Mouse (Mus musculus) CD4-positive, CD25-positive, alpha-beta regulatory T cell, adult 4 months (primary cell): ENCODE data around the gene Zfp281. TPM values are rescaled to one million over a fixed set of nuclear protein-coding genes. Genes with fewer than 3 reads are reported as not detected.
A peak's percentile ranks its signal among the peaks of the same experiment; 100 is the strongest.

ENCODE experiments used
- ATAC-seq: one replicate; pipeline ENCODE4 v1.8.0; 2017
- polyA plus RNA-seq, 2 experiments: library from polyadenylated mRNA; unstranded; fragments of 100-300 nt; shearing (Covaris generic); gene quantifications; one replicate each; pipeline ENCODE4 v1.2.1; 2017

The Zfp281 gene
- polyA plus RNA-seq, 2 experiments from 2014 or later = 18.5 to 32.8 TPM

- ATAC-seq = no peak
Observed at GRCm38 (mm10) chr1:136659337-136659736, 34.6 kb downstream of the Zfp281 start.

DNA sequence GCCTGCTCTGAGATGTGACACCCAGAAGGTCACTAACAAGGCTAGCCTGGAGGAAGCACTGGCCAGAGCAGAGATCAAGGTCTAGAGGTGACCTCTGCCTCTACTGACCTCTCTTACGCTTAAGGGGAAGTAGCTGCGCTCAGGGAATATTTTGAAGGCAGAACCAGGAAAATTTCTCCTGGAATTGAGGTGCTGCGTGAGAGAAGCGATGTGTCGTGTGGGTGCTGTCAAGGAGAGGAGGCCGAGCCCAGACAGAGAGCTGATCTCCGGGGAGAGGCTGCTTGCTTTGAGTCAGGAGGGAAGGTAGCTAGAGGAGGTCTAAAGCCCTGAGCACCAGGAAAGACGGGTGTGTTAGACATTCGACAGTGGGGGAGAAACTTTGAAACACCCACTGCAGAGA lies 35.2 kb downstream of the Zfp281 start:
- no peak for ATAC-seq

GRCm38 (mm10) chr1:136661511-136661910 lies 36.8 kb downstream of the Zfp281 start:
- ATAC-seq = no peak

- ATAC-seq = no peak
Observed at GRCm38 (mm10) chr1:136661939-136662563, 37.4 kb downstream of the Zfp281 start.

GRCm38 (mm10) chr1:136664921-136665582 lies 40.4 kb downstream of the Zfp281 start:
- no peak for ATAC-seq

- no peak for ATAC-seq
Observed at GRCm38 (mm10) chr1:136666513-136666912, 41.8 kb downstream of the Zfp281 start.

DNA sequence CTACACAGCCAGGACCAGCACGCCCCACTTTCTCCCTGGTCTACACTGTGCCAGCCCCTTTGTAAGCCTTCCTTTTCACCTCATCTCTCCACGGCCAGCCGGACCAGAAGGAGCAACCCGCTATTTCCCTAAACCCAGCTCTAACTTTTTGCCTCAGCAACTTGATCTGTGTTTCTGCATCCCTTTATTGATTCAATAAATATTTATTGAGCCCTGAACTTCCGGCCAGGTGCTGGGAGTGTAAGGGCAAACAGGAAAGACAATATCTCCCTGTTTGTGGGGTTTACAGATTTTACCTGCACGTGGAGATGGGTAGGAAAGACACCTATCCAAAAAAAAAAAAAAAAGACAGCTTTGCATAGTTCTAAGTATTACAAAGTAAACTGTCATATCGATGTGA lies 45.2 kb downstream of the Zfp281 start:
- no peak for ATAC-seq

- no peak for ATAC-seq
Observed at GRCm38 (mm10) chr1:136670421-136670820, 45.7 kb downstream of the Zfp281 start.

GRCm38 (mm10) chr1:136671767-136672434 lies 47.2 kb downstream of the Zfp281 start:
- no peak for ATAC-seq

DNA sequence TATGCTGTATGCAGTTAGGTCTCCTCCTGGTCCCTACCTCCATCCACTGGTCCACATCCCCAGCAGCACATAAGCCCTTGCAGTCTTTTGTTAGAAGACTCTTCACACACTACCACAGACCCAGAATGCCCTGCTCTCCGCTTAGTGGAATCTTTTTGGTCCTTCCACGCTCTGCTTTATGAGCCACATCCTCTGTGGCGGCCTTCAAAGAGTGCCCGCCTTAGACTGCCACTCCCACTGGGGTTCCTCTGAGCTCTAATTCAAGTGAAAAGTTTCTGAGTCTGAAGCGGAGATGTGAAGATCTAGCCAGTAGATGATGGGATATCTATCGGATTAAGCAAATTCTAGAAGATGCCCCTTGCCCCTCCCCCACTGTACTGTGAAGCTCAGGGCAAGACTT lies 47.9 kb downstream of the Zfp281 start:
- peak; percentile 98 for ATAC-seq

- no peak for ATAC-seq
Observed at GRCm38 (mm10) chr1:136673293-136673692, 48.6 kb downstream of the Zfp281 start.

DNA sequence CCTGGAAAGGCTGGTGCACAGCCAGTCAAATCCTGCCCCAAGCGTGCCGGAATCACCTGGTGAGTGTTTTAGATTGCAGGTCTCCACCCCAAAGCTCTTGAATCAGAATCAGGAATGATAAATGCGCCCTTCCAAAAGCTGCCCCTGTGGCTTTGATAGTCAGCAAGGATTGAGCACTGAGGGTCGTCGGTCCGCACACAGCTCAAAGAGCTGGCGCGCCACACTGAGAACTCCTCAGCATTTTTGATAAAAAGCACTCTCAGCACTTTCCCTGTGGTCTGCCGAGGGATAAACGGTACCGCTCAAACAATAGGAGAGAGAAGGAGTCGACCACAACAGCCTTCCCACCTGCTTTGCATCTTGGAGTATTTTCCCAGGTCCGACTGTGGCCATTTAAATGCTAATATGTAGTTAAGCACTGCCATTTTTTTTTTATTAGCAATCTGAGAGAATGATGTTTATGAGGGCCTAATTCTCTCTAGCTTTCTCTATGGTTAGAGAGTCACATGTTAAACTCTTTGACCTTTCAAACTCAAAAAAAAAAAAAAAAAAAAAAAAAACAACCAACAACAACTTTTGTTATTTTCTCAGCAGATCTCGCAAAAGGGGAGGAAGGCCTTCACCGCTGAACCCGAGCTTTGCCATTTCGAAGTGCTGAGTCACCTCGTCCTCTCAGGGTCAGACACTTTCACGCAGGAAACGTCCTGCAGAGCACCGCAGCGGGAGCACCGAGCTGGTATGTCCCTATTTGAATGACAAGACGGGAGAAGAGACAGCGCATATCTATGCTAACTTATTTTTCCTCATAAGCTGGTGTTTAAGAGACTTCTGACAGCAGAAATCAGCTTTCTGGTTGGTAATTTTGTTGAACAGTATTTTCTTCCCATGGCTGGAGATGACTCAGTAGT lies 50.1 kb downstream of the Zfp281 start:
- ATAC-seq = peak; percentile 21

- no peak for ATAC-seq
Observed at GRCm38 (mm10) chr1:136675736-136676444, 51.2 kb downstream of the Zfp281 start.

- no peak for ATAC-seq
Observed at GRCm38 (mm10) chr1:136676445-136676755, 51.7 kb downstream of the Zfp281 start.

- ATAC-seq = no peak
Observed at GRCm38 (mm10) chr1:136677847-136678325, 53.2 kb downstream of the Zfp281 start.

- ATAC-seq = no peak
Observed at GRCm38 (mm10) chr1:136678836-136679235, 54.1 kb downstream of the Zfp281 start.

Other genes starting within 250 kb of the Zfp281 start
- gene Ddx59, start 209.6 kb upstream of the Zfp281 start, polyA plus RNA-seq = 10 to 100 TPM in 1 of 2 experiments, 1 to 10 TPM in 1; 7.6 to 11.2 TPM
- gene Kif14, start 158.6 kb upstream of the Zfp281 start, polyA plus RNA-seq = 1 to 10 TPM; 1.2 to 1.3 TPM